Mouse (Mus musculus): ENCODE data around the gene Sin3b.

DNA sequence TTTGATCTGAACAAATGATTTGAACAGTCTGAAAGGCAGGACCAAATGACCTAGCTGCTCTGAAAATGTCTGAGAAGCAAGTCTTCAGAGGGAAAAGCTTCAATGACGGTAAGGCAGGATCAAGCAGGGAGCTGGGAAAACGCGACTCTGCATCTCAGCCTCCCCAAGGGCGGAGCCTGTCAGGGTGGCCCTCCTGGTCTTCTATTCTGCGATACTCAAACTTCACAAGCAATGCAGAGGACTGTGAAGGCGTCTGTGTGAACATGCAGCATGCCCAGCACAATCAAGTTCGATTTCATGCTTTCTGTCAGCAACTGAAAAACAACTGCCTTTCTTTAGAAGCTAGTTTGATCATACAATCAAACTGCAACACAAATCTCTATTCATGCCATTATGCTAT is 43.7 kb downstream of the Sin3b start:
- TF ChIP-seq POLR2A (IDR thresholded peaks at IDR 0.05; ENCODE audit: low read depth, low read length) (no peak), EP300 (IDR thresholded peaks at IDR 0.05; ENCODE audit: low read length) (no peak), IRF4 (IDR thresholded peaks at IDR 0.05; ENCODE audit: low read depth, low read length) (no peak), HCFC1 (IDR thresholded peaks at IDR 0.05; ENCODE audit: low read depth, low read length) (no peak), ZNF384 (IDR thresholded peaks at IDR 0.05; ENCODE audit: low read depth, low read length) (no peak), SMC3 (IDR thresholded peaks at IDR 0.05; ENCODE audit: low read depth, low read length) (no peak), POLR2AphosphoS2 (IDR thresholded peaks at IDR 0.05; ENCODE audit: low read depth, low read length) (no peak), CTCF (conservative IDR thresholded peaks at IDR 0.05 in 1 of 2, IDR thresholded peaks at IDR 0.05 in 1 of 2; ENCODE audit: low read depth in 2 of 2, low read length in 2 of 2) (no peak), MAX (IDR thresholded peaks at IDR 0.05; ENCODE audit: low read length) (no peak), E2F4 (IDR thresholded peaks at IDR 0.05; ENCODE audit: insufficient replicate concordance, low read depth, low read length) (no peak), MAFK (IDR thresholded peaks at IDR 0.05; ENCODE audit: insufficient replicate concordance, low read length) (no peak), MEF2A (IDR thresholded peaks at IDR 0.05; ENCODE audit: borderline replicate concordance, low read depth, low read length) (no peak)
